In genomic region chr13:21237161-21237560, GRCm38 (mm10) we compare ENCODE assay signal across 14 mouse cellular contexts. TPM values are rescaled to one million over a fixed set of nuclear protein-coding genes. Genes with fewer than 3 reads are reported as not detected.
"Had no signal": no experiment of that assay in that cellular context is flagged by ENCODE, and none has a peak within 500 bp of the region (broad histone marks: within the 10 kb centered on the region; RNA-seq: fewer than 3 reads in every experiment).

No protein-coding gene starts in this region.

- H3K4me1 ChIP-seq: limb, embryonic 13.5 days; midbrain, embryonic 12.5 days had no signal

- H3K27me3 ChIP-seq: liver, embryonic 12.5 days had no signal

- H3K9ac ChIP-seq: limb, embryonic 13.5 days; liver, embryonic 12.5 days; midbrain, embryonic 12.5 days had no signal

- H3K4me2 ChIP-seq: limb, embryonic 13.5 days; liver, embryonic 12.5 days; midbrain, embryonic 12.5 days had no signal

- H3K27ac ChIP-seq: limb, embryonic 13.5 days; liver, embryonic 12.5 days; midbrain, embryonic 12.5 days had no signal

- H3K36me3 ChIP-seq: limb, embryonic 13.5 days; liver, embryonic 12.5 days; midbrain, embryonic 12.5 days had no signal

- H3K9me3 ChIP-seq: limb, embryonic 13.5 days; midbrain, embryonic 12.5 days had no signal

- ATAC-seq: liver, embryonic 12.5 days had no signal

- H3K4me3 ChIP-seq: limb, embryonic 13.5 days; liver, embryonic 12.5 days; midbrain, embryonic 12.5 days had no signal

- DNase-seq: layer of hippocampus, adult 9-11 months; layer of hippocampus, postnatal 36 days; right cerebral cortex, postnatal 14 days; thymus, adult 18-20 months; thymus, postnatal 14 days had no signal

RNA-seq across cellular contexts. Expression of gene Gpx5, which starts 55.4 kb away (rescaled TPM):
- polyA plus RNA-seq: kidney, embryonic 16.5 days; limb, embryonic 13.5 days; liver, embryonic 12.5 days; liver, embryonic 16.5 days; lung, embryonic 16.5 days; midbrain, embryonic 12.5 days; midbrain, postnatal 0 days; neural tube, embryonic 14.5 days; stomach, embryonic 14.5 days had no signal
